Mouse (Mus musculus): Measurements from ENCODE around the gene Cyb5d1.
"Not testable (repeated sequence)": the region's sequence is repeated elsewhere in the genome, so short reads cannot be mapped to it uniquely, and the experiment has no call there.

Cyb5d1 gene

DNA sequence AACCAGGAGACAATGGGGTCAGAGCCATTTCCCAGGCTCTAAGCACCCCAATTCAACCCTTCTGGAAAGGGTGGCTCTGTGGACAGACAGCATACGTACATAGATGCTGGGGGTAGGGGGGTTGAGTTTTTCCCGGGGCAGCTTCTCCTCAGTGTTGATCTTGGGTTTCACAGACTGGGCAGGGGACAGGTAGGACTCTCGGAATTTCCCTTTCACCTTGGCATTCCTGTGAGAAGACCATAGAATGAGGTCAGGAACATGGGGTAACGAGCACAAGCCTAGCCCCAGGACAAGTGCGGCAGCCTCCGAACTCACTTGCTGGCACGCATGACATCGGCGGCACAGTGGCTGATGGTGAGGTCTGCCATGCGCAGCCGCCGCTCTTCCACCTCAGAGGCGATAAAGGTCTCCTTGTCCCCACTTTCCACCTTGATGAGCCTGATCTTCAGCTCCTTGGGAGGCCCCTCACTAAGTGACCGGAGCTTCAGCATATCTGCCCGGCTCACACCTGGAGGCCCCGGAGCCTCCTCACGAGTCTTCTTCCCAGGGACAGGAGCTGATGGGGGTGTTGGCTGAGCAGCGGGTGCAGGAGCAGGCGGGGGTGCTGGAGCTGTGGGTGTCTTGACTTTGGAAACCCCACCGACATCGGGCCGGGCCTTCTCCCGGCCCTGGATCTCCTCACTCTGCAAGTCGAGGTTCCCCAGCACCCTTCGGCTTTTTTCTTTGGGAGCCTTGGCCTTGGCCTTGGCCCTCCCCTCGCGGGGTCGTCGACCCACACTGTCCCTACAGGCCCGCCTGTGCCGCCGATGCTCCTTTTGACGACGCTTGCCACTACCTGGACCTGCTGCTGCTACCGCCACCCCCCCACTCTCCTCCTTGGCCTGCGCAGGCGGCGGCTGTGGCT is 8.5 kb upstream of the Cyb5d1 start:
- no peak for DNase-seq (ENCODE audit: low read depth, low spot score)

DNA sequence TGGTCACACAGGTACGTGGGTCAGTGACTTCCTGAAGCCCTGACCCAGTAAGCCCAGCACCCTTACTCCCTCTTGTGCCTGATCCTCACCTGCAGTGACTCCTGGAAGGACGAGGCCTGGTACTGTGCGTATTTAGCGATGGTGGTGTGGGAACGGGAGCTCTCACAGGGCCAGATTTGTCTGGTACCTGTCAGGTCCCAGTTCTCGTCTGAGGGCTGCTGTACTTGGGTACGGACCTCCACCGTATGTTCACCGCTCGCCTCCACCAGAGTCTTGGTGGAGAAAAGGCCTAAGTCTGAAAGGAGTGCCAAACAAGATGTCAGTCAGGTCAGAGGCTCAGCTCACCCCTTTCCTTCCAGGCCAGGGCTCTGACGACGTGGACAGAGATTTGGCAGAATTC is 6.6 kb upstream of the Cyb5d1 start:
- DNase-seq (ENCODE audit: low read depth, low spot score) = no peak

DNA sequence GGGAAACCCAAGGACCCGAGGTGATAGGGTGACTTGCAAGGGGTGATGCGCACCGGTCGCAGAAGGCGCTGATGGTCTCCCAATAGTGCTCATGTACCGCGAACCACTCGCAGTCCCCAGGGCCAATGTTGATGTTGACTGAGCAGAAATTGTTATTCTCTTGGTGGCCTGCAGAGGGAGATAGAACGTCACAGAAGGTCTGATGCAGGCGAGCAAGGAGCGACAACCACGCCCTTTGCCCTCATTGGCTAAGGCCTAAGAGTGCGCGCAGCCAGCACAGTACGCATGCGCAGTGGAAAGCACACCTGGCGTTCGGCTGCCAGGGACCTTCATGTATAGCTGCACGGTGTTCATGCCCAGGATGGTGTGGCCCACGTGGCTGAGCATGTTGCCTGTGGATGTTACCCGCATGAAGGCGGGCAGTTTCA is 5.8 kb upstream of the Cyb5d1 start:
- peak; percentile 91 for DNase-seq (ENCODE audit: low read depth, low spot score)

DNA sequence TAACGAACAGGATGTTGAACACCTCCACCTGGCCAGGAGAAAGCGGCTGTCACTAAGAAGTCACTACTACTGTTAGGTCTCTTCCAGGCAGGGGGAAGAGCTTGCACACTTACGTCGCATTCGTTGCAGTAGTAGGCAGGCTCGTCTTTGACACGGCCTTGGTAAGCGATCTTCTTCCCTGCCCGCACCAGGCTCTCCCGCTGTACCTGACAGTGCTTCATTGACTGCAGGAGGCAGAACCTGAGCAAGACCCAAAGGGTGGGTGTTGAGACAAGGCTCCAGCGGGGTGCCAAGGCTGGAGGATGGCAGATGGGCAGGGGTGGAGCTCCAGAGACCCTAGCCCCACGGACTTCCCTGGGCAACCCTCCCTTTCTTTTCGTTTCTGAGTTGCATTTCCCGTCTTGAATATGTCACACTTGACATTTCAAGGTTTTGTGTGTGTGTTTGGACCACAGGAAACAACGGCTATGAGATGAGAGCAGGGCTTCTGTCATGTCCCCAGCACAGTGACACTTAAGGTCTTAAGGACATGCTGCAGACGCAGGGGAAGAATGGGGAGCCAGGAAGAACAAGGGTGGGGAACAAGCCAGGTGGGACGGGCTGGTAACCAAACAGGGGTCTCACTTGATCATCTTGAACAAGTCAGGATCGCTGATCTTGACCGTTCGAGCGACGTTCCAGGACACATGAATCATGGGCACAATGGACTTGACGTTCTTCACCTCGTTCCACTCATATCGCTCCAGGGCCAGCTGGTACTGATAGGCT is 4.8 kb upstream of the Cyb5d1 start:
- no peak for DNase-seq (ENCODE audit: low read depth, low spot score)

DNA sequence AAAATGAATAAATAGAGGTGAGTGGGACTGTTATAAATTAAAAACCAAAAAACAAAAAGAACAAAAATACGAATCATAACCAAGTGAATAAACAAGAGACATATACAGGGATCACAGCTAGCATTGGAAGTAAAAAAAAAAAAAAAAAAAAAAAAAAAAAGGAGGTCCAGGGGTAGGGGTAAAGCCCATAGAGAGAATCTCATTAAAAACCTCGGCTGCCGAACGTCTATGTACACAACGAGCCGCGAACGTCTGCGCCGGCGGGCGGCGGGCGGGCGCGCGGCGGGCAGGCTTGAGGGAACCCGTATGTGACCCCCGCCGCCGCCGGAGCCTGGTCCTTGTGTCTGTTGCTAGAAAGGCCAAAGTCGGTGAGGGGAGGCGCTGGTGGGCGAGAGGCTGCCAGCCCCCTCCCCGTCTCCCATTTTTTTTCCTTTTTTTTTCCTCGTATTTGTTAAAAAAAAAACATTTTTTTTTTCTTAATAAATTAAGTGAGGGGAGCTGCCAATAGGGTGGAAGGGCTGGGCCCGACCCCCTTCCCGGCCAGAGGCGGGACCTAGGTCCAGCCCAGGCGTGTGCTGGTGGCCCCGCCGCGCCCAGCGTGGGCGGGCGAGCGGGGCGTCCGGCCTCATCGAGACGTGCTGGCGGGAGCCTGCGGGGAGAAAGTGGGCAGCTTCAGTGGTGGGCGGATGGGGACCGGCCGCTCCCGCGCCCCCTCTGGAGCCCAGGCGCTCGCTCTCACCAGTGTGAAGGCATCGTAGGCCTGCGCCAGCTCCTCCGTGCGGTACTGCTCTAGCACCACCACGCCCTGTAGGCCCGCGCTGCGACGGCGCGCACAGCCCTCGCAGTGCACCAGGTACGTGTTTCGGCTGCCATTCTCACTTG is 4.0 kb upstream of the Cyb5d1 start:
- DNase-seq (ENCODE audit: low read depth, low spot score) = no peak

DNA sequence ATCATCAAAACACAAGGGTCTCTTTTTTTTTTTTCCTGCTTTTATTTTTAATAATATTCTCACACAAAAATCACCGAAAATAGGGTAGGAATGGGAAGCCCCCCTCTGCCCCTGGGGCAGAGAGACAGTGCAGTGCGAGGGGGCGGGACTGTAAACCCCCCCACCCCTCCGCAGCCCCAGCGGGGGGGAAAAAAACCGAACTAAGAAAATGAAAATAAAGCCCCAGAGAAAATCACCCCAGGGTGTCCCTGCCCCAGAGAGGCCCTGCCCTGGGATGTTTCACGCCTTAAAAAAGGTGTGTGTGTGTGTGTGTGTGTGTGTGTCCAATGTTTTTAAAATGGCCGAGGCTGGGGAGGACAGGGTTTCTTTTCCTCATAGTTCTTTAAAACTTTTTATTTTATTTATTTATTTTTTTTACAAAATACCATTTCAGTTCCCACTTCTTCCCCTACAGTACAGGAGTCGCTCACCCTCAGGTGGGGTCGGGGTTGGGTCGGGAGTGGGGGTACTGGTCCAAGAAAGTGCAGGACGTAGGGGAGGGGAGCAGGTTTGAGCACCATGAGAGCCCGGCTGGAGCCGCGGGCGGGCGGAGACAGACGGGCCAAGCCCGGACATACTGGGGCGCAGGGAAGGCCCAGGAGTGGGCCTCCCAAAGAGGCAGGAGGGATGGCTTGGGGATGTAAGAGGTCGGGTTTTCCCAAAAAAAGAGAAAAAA is 3.2 kb upstream of the Cyb5d1 start:
- no peak for DNase-seq (ENCODE audit: low read depth, low spot score)

DNA sequence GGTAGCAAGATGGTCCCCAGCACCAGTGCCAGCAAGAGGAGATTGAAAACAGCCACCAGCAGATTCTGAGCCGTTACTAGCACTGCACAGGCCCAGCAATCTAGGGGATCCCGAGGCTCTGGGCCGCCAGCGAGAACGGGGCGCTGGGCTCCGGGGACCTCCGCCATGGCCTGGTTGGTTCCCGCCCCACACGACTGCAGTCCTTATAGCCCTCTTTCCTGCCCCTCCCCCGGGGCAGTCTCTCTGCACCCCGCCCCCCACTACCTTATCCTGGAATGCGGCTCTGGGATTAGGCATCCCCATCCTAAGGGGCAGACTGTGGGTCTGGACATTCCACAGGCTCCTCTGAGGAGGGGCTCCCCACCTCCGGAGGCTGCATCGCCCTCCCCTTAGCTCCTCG is 2.6 kb upstream of the Cyb5d1 start, which contains the start of gene Tmem88:
Tmem88 (minus strand) TSS at position 176 of the 400 bp plus-strand sequence.
- DNase-seq (ENCODE audit: low read depth, low spot score) = no peak

DNA sequence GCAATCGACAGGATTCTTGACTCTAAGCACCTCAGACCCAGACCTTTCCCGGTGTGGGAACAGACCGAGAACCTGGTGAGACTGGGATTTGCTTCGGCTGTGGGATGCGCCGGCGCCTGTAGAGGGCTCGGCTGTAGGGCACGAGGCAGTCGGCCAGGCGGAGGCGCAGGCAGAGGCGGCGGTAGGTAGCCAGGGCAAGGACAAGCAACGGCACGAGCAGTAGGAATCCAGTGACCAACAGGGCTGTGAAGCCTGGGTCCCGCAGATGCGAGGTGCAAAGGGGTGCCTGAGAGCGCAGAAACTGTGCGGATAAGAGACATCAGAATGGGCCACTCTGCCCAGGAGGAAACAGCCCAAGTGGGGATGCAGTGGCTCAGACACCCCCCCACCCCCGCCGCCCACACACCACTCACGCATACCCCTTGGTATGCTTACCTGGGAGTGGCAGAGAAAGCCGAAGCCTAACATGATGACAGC is 2.2 kb upstream of the Cyb5d1 start:
- DNase-seq (ENCODE audit: low read depth, low spot score) = no peak

DNA sequence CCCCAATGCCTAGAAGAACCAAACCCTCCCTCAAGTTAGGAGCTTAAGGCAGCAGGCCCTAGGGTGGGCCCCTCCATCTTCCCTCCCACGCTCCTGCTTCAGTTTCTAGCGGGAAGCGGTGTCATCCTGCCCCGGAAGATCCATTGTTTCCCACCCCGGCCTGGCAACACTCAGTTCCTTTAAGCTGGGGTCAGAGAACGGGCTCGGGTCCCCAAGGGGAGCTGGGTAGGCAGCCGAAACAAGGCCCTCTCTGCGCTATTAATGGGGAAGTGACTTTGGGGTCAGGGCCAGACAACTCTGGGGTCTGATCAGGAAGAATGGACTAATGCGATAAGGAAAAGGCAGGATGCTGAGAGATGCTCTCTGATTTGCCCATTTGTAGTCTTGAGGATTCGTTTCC is 1.3 kb upstream of the Cyb5d1 start:
- no peak for DNase-seq (ENCODE audit: low read depth, low spot score)

DNA sequence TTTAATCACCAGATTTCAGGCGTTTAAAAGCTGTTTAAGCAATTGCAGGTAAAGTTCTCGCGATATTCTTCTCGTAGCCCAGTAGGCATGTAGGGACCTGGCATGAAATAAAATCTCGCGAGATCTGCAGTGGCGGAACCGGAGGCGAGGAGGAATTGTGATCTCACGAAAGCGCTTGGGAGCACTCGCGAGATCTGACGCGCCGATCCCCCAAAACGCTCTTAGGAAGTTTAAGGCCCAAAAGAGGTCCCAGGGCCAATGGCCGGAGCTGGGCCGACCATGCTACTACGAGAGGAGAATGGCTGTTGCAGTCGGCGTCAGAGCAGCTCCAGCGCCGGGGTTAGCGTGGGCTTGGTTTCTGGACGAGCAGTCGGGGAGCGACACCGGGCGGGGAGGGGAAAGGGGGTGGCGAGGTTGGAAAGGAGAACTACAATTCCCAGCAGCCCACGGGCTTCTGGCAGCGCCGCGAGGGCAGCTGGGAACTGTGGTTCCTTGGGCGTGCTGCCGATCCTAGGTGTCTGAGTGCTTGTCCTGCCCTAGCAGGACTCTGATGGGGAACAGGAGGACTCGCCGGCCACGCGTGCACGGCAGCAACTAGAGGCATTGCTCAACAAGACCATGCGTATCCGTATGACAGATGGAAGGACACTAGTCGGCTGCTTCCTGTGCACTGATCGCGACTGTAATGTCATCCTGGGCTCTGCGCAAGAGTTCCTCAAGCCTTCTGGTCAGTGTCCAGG is 373 bp upstream of the Cyb5d1 start:
- DNase-seq (ENCODE audit: low read depth, low spot score) = peak; percentile 98

DNA sequence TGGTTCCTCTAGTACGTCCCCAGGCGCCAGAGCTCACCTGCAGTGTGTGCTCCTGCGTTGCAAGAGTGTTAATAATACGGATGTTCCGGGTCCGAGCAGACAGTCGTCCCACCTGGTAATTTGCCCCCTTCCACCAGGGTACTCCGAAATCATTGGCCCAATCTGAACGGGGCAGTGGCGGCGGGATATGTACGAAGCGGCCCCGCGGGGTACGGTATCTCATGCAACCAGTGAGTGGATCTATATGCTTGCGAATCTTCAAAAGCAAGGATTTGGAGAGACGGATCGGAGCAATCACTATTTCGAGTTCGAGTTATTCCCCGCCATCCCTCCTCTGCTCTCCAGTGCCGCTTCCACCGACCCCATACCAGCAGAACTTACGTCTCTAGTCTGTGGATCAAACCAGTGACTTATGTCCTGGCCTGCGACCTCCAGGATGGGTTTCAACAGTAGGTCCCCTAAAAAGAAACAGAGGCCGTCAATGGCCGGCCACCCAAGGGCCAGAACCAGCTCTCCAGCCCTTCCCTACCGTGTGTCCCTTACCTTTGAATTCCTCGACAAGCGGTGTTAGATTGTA is 752 bp downstream of the Cyb5d1 start:
- not testable (repeated sequence) for DNase-seq (ENCODE audit: low read depth, low spot score)

DNA sequence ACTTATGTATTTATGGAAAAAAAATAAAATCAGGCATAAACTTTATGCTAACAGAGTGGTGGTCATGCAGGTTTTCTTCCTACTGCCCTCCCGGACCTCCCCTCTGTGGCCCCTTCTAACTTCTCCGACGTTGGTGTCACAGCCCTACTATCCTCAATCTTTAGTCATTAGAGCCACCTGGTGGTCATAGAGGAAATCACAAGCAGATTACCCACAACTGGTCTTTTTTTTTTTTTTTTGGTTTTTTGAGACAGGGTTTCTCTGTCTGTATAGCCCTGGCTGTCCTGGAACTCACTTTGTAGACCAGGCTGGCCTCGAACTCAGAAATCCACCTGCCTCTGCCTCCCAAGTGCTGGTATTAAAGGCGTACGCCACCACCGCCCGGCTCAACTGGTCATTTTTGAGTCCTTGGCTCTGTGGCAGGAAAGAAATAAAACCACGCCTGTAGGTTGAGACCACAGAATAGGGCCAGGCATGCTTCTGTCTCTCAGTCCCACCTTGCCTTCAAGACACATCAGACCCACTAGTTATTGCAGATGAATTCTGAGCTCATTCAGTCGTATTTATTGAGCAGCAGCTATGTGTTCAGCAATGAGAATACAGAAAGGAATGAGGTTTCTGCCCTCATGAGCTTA is 4.9 kb downstream of the Cyb5d1 start:
- DNase-seq (ENCODE audit: low read depth, low spot score) = peak; percentile 71

DNA sequence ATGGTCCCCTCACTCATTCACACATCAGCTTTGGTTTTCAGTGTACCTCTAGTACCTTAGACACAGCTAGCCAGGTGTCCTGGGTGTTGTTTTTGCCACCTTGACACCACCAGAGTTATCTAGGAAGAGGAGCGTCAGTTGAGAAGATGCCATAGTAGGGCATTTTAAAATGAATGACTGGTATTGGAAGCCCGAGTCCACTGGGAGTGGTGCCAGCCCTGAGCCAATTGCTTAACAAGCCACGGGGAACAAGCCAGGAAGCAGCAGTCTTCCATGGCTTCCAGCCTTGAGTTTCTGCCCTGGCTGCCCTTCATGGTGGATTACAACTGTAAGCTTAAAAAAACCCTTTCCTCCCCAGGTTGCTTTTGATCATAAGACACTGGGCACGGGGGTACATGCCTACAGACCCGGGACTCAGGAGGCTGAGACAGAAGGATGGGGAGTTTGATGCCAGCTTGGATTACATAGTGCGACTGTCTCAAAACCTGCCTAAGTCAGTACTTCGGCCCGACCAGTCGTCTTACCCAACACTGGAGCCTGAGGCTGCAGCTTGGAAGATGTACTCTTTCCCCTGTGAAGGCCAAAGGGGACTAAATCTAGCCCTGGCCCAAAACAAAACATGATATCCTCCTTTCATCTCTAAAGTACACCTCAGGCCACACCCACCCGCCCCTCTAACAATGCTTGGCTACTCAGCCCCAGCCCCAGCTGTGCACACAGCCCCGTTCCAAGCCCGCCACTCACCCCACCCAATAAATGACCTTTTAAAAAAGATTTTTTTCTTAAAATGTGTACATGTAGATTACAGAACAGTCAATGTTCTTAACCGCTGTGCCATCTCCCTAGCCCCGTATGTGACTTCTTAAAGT is 5.7 kb downstream of the Cyb5d1 start:
- no peak for DNase-seq (ENCODE audit: low read depth, low spot score)

DNA sequence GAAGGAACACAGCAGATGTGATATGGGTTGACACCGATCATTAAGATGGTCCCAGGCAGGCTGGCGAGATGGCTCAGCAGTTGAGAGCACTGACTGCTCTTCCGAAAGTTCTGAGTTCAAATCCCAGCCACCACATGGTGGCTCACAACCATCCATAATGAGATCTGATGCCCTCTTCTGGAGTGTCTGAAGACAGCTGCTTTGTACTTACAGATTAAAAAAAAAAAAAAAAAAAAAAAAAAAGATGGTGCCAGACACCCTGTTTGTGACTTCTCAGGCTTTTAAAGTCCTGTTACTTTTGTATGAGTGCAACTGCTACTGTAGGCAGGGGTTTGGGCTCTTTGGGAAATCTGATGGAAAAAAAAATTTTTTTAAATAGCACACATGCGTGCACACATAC is 6.8 kb downstream of the Cyb5d1 start:
- DNase-seq (ENCODE audit: low read depth, low spot score) = no peak

DNA sequence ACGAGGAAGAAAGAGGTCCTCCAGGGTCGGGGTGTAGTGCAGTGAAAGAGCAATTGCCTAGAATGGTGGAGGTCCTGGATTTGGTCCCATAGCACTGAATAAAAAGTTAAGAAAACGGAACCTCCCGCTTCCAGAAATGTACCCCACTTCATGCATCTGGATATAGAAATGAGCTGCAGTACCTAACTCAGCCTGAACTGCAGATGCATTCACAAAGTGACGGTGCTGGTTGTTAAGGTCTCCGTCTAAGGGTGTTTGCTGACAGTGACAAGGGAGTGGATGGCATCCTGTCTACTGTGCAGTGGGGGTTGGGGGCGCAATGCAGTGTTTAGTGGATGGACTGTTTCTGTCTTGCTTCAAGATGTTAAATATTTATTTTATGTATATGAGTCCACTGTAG is 8.7 kb downstream of the Cyb5d1 start:
- no peak for DNase-seq (ENCODE audit: low read depth, low spot score)

DNA sequence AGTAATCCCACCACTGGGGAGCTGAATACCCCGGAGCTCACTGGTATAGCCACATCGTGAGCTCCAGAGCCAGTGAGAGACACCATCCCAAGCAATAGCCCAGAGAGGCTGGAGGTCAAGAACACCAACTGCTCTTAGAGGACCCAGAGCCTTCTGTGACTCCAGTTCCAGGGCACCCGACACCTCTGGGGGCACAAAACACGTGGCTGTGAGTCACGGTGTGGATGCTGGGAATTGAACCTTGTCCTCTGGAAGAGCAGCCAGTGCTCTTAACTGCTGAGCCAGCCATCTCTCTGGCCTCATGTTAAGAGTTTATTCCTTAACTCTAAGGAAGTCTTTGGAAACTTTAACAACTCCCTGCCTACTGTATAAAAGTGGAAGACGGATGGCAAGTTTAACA is 10.5 kb downstream of the Cyb5d1 start:
- DNase-seq (ENCODE audit: low read depth, low spot score) = no peak

DNA sequence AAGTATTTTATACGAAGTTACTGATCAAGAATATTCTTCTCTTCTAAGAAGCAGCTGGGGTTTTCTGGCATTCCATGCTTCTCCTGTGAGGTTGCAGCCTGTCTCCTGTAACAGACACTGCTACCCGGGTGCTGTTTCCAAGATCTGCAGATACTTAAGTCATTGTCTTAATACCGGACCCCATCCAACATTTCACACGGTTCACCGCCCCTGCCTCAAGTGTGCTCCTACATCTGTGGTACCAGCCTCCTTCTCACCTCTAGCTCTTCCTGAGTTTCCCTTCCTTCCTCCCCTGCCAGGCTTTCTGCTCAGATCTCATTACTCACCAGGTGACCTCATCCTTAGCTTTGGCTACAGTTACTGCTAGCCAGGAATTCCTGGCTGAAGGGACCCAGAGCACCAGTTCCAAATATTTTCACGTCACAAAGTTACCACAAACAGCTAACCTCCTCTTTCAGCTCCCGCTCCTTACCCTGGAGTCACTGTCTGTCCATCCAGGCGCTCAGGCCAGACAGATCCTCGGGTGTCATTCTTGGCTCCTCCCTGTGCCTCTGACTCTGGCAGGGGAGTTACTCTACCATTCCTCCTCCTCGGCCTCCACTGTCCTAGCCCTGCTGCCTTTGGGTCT is 12.8 kb downstream of the Cyb5d1 start:
- no peak for DNase-seq (ENCODE audit: low read depth, low spot score)

DNA sequence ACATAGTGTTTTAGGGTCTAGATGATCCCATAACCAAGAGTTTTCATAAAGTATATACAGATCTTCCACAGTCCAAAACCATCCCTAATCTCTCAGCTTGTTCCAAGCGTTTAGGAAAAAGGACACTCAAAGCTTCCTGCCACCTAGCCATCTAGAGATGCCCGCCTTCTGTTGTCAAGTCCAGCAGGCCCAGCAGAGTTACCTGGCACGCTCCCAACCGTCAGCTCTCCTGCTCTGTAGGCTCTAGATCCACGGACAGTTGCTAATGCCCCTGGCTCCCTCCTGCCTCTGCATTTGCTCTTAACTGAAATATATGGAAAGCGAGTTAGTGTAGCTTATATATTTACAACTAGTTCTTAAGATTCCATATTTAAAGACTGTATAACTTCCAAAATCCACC is 14.1 kb downstream of the Cyb5d1 start:
- no peak for DNase-seq (ENCODE audit: low read depth, low spot score)

Measured in retina, postnatal 7 days (tissue).